Mouse (Mus musculus) liver, embryonic 14.5 days (tissue): ENCODE measurements around the gene Syt9. TPM values are rescaled to one million over a fixed set of nuclear protein-coding genes. Genes with fewer than 3 reads are reported as not detected.

Experiments
- ATAC-seq: fragments of 200-750 bp; cut with Nextera tagmentation; 2 replicates; pipeline ENCODE4 v1.8.0; 2017; ENCODE audit warnings: moderate number of reproducible peaks, mild to moderate bottlenecking, moderate library complexity; ENCODE audit not compliant: insufficient read depth
- DNase-seq, 3 experiments: peaks; one replicate each; pipeline ENCODE4 v3.0.0-alpha.2; 2012 to 2013; ENCODE audit warnings: low read depth in 3 of 3, low spot score in 3 of 3
- H3K27ac ChIP-seq: fragments of 300-500 bp; sonication (generic); 2 replicates; pipeline ENCODE4 v1.5.1; 2014; ENCODE audit warnings: moderate library complexity, mild to moderate bottlenecking, control low read depth, inconsistent platforms
- H3K27me3 ChIP-seq: fragments of 300-500 bp; sonication (generic); 2 replicates; pipeline ENCODE4 v1.6.1; 2014; ENCODE audit warnings: mild to moderate bottlenecking, low read length, moderate library complexity; ENCODE audit not compliant: control insufficient read depth, insufficient read depth
- H3K36me3 ChIP-seq: fragments of 300-500 bp; sonication (generic); replicated peaks from 2 replicates; pipeline ENCODE4 v1.6.1; 2014; ENCODE audit warnings: low read depth; ENCODE audit not compliant: control insufficient read depth, insufficient read depth
- H3K4me1 ChIP-seq, 2 experiments: fragments of 200-500 bp in 1 of 2; fragments of 300-500 bp in 1 of 2; sonication (generic) in 1 of 2; replicated peaks; 2 replicates each; pipeline ENCODE4 v1.6.1; 2012 to 2014; ENCODE audit warnings: antibody characterized with exemption in 1 of 2, inconsistent platforms in 1 of 2, low read length in 1 of 2; ENCODE audit not compliant: control insufficient read depth in 2 of 2, insufficient read depth in 2 of 2
- H3K4me2 ChIP-seq: fragments of 300-500 bp; sonication (generic); 2 replicates; pipeline ENCODE4 v1.6.1; 2014; ENCODE audit warnings: low read depth, mild to moderate bottlenecking, control low read depth, moderate library complexity
- H3K4me3 ChIP-seq, 2 experiments: fragments of 200-500 bp in 1 of 2; fragments of 300-500 bp in 1 of 2; sonication (generic) in 1 of 2; 2 replicates each; pipeline ENCODE4 v1.5.1; 2012 to 2014; ENCODE audit warnings: low read depth in 2 of 2, low read length in 2 of 2, mild to moderate bottlenecking in 2 of 2, control low read depth in 1 of 2, inconsistent platforms in 1 of 2, moderate library complexity in 1 of 2; ENCODE audit not compliant: insufficient read depth in 1 of 2
- H3K9ac ChIP-seq: fragments of 300-500 bp; sonication (generic); replicated peaks from 2 replicates; pipeline ENCODE4 v1.6.1; 2014; ENCODE audit warnings: mild to moderate bottlenecking, control low read depth, moderate library complexity
- H3K9me3 ChIP-seq: fragments of 300-500 bp; sonication (generic); 2 replicates; pipeline ENCODE4 v1.6.1; 2016; ENCODE audit warnings: low read length, mixed read lengths; ENCODE audit not compliant: control insufficient read depth
- CTCF ChIP-seq: IDR thresholded peaks from 2 replicates; pipeline ENCODE4 v1.5.1; 2016; ENCODE audit warnings: antibody characterized with exemption, low read depth, control low read depth
- EP300 ChIP-seq: IDR thresholded peaks from 2 replicates; pipeline ENCODE4 v1.6.1; 2016; ENCODE audit warnings: antibody characterized with exemption, low read depth
- WGBS: fragments of 180-500 bp; shearing (Covaris S2); extraction: QIAGEN DNeasy Blood & Tissue Kit; methylation state at CpG from one replicate; pipeline ENCODE4 v1.1.7; 2014; ENCODE audit not compliant: insufficient replicate concordance; 5-methylcytosine and 5-hydroxymethylcytosine counted together
- polyA plus RNA-seq, 2 experiments: library from polyadenylated mRNA; depleted of rRNA in 1 of 2; stranded (reverse) in 1 of 2; unstranded in 1 of 2; fragments of >200 nt; fragmentation: Nextera tagmentation in 1 of 2; extraction: Ambion mirVana in 1 of 2; gene quantifications; 2 replicates each; pipeline versions ENCODE4 v1.2.1 to v1.2.3; 2012 to 2014

The Syt9 gene
- polyA plus RNA-seq, 2 experiments: 0.13 to 0.16 TPM

DNA sequence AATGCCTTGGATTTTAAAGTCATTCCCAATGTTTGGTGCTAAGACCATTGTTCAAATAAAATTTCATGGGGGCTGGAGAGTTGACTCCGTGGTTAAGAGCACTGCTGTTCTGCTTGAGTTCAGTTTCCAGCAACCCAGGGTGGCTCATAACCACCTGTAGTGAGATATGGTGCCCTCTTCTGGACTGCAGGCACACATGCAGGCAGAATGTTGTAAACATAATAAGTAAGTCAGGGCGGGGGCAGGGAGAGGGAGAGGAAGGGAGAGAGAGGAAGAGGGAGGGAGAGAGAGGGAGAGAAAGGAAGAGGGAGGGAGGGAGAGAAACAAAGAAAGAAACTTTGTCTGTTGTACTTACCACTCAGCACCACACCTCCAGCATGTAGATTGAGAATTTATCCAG, 203.3 kb downstream of the Syt9 start:
- Histone ChIP-seq H3K36me3 (no peaks in the 10 kb centered on the region), H3K4me3 (no peak overlapping the region), H3K27ac (no peak overlapping the region), H3K9ac (no peak overlapping the region), H3K4me2 (no peak overlapping the region), H3K9me3 (no peaks in the 10 kb centered on the region), H3K4me1 (no peaks in the 10 kb centered on the region), H3K27me3 (no peaks in the 10 kb centered on the region)
- DNase-seq (no peak), ATAC-seq (no peak)
- TF ChIP-seq CTCF (peak; percentile 24; the same call in 1 of the 2 replicates), EP300 (no peak)
- WGBS: 44% methylated on average over 2 of the region's 2 CpGs

DNA sequence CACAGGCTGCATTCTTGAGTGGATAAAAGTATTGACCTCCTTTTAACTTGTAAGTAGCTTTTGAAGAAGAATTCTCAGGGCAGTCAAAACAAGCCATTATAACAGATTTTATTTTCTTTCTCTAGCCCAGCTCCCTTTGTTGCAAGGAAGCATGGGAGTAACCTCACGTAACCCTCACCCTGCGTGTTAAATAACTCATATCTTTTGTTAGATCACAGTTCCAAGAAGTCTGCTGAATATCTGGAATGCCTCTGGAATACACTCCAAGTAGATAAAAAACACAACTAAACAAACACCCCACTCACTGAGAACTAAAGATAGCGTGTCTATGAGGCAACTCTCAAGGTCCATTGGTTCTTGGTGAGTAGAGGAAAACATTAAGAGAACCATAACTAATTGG, 203.7 kb downstream of the Syt9 start:
- TF ChIP-seq EP300: no peak
- TF ChIP-seq CTCF: no peak
- no peaks in the 10 kb centered on the region for H3K27me3 ChIP-seq
- H3K36me3 ChIP-seq: no peaks in the 10 kb centered on the region
- ATAC-seq (no peak), DNase-seq (no peak)
- no peak overlapping the region for H3K4me2 ChIP-seq
- no peak overlapping the region for H3K4me3 ChIP-seq
- 46% methylated on average over 3 of the region's 3 CpGs for WGBS
- no peak overlapping the region for H3K9ac ChIP-seq
- H3K27ac ChIP-seq: no peak overlapping the region
- no peaks in the 10 kb centered on the region for H3K4me1 ChIP-seq
- no peaks in the 10 kb centered on the region for H3K9me3 ChIP-seq

DNA sequence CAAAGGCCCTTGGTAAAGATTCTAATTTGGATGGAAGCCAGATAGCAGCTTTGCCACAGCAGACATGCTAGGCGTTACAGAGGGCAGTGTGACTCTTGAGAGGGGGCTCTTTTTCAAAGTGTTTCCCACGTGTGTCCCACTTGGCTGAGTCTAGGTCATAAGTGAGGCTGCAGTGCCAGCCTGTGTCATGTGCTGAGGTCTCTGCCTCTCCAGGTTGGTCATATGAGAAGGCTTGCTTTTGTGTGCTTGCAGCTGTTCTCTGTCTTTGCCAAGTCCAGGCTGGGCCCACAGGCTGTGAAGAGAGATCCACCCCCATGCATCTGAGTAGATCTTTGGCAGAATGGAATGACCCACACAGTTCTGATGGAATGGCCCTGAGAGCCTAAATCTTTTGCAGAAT, 222.1 kb downstream of the Syt9 start:
- Histone ChIP-seq H3K4me3 (no peak overlapping the region), H3K4me2 (no peak overlapping the region), H3K9me3 (no peaks in the 10 kb centered on the region), H3K4me1 (peaks cover 0 to 6% of the 10 kb centered on the region in 2 experiments; a peak in 1 of 4 replicates), H3K27ac (no peak overlapping the region), H3K36me3 (no peaks in the 10 kb centered on the region), H3K9ac (no peak overlapping the region), H3K27me3 (no peaks in the 10 kb centered on the region)
- no peak for DNase-seq
- no peak for ATAC-seq
- WGBS: 43% methylated on average over 2 of the region's 2 CpGs
- TF ChIP-seq CTCF (no peak), EP300 (no peak)

DNA sequence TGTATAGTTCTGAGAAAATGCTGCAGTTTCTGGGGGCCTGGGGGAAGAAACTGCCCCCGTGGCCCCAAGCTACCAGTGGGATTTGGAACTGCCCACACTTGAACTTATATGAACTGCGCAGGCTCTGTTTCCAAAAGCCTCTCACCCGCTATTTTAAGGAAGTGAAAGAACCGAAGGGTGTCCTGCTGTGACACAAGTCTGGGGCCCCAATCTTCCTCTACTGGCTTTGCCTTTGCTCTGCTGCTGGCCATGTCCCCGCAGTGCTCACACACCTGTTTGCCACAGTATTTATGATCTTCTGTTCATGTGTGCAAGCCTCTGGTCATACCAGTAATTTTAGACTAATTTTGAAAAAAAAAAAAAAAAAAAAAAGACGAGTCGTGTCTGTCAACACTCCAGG, 223.4 kb downstream of the Syt9 start:
- H3K4me2 ChIP-seq: peak overlapping the region; percentile 74
- H3K9me3 ChIP-seq: no peaks in the 10 kb centered on the region
- no peak for ATAC-seq
- no peak for DNase-seq
- H3K27ac ChIP-seq: no peak overlapping the region
- peak overlapping the region in 1 of 2 experiments; percentile 50; a peak in 2 of 4 replicates for H3K4me3 ChIP-seq
- TF ChIP-seq EP300 (no peak), CTCF (no peak)
- H3K27me3 ChIP-seq: no peaks in the 10 kb centered on the region
- peaks cover 0 to 8% of the 10 kb centered on the region in 2 experiments; a peak in 2 of 4 replicates for H3K4me1 ChIP-seq
- 8% methylated on average over 7 of the region's 7 CpGs for WGBS
- no peaks in the 10 kb centered on the region for H3K36me3 ChIP-seq
- no peak overlapping the region for H3K9ac ChIP-seq

DNA sequence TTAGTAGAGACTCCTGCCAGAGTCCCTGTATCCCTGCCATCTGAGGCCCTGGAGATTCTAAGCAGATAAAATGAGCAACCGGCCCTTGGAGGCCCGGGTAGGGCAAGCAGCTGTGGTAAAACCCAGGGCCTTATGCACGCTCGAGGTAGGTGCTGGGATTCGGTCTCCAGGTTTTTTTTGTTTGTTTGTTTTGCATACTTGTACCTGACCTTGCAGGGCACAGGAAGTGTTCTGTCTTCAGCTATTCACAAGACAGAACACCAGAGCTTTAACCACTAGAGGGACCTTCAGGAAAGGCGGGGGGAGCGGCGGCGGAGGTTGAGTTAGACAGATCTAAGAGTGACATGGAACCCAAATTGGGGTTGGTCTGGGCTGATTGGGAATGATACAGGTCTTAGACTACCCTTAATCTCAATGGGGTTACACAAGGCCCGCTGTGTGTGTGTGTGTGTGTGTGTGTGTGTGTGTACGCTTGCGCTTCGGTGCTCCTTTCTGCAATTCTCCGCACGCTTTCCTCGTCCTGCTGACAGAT, 223.9 kb downstream of the Syt9 start:
- no peaks in the 10 kb centered on the region for H3K36me3 ChIP-seq
- WGBS: under 1% methylated on average over 16 of the region's 16 CpGs
- H3K9me3 ChIP-seq: no peaks in the 10 kb centered on the region
- peak overlapping the region; percentile 74 for H3K4me2 ChIP-seq
- H3K27me3 ChIP-seq: no peaks in the 10 kb centered on the region
- TF ChIP-seq EP300 (no peak), CTCF (peak; percentile 53; the same call in 1 of the 2 replicates)
- no peak overlapping the region for H3K9ac ChIP-seq
- H3K4me3 ChIP-seq: peak overlapping the region; percentile 50 to 76
- DNase-seq: peak in 2 of 3 experiments; percentile 13 to 22
- ATAC-seq: peak; percentile 69
- no peak overlapping the region for H3K27ac ChIP-seq
- H3K4me1 ChIP-seq: peaks cover 0 to 8% of the 10 kb centered on the region in 2 experiments; a peak in 2 of 4 replicates
